Mouse (Mus musculus) liver, postnatal 0 days (tissue): ENCODE results near the gene Best1. TPM values are rescaled to one million over a fixed set of nuclear protein-coding genes. Genes with fewer than 3 reads are reported as not detected.

Experiments
- ATAC-seq: fragments of 200-750 bp; cut with Nextera tagmentation; 2 replicates; pipeline ENCODE4 v1.8.0; 2017; ENCODE audit warnings: mild to moderate bottlenecking, moderate library complexity
- DNase-seq: peaks from one replicate; pipeline ENCODE4 v3.0.0-alpha.2; 2016
- H3K27ac ChIP-seq: fragments of 300-500 bp; sonication (generic); 2 replicates; pipeline ENCODE4 v1.5.1; 2014; ENCODE audit warnings: antibody characterized with exemption, moderate library complexity, mild to moderate bottlenecking, low read depth
- H3K27me3 ChIP-seq: fragments of 300-500 bp; sonication (generic); 2 replicates; pipeline ENCODE4 v1.6.1; 2014; ENCODE audit warnings: low read length, control low read depth, mixed read lengths; ENCODE audit not compliant: insufficient read depth
- H3K36me3 ChIP-seq: fragments of 300-500 bp; sonication (generic); replicated peaks from 2 replicates; pipeline ENCODE4 v1.6.1; 2014; ENCODE audit warnings: mild to moderate bottlenecking, control low read depth, low read length, moderate library complexity, mixed read lengths; ENCODE audit not compliant: insufficient read depth
- H3K4me1 ChIP-seq: fragments of 300-500 bp; sonication (generic); 2 replicates; pipeline ENCODE4 v1.6.1; 2014; ENCODE audit warnings: antibody characterized with exemption, mild to moderate bottlenecking, control low read depth; ENCODE audit not compliant: insufficient read depth
- H3K4me2 ChIP-seq: fragments of 300-500 bp; sonication (generic); 2 replicates; pipeline ENCODE4 v1.6.1; 2014; ENCODE audit warnings: low read depth, mild to moderate bottlenecking, low read length, moderate library complexity, mixed read lengths
- H3K4me3 ChIP-seq: fragments of 300-500 bp; sonication (generic); 2 replicates; pipeline ENCODE4 v1.5.1; 2014; ENCODE audit warnings: low read depth, low read length
- H3K9ac ChIP-seq: fragments of 300-500 bp; sonication (generic); replicated peaks from 2 replicates; pipeline ENCODE4 v1.6.1; 2014; ENCODE audit warnings: mild to moderate bottlenecking, moderate library complexity
- H3K9me3 ChIP-seq: fragments of 300-500 bp; sonication (generic); 2 replicates; pipeline ENCODE4 v1.6.1; 2016; ENCODE audit warnings: mild to moderate bottlenecking, control low read depth, low read length, mixed read lengths
- CTCF ChIP-seq: sonication (generic); IDR thresholded peaks from 2 replicates; pipeline ENCODE4 v1.5.1; 2016; ENCODE audit warnings: antibody characterized with exemption, low read depth
- EP300 ChIP-seq: IDR thresholded peaks from 2 replicates; pipeline ENCODE4 v1.6.1; 2016; ENCODE audit warnings: antibody characterized with exemption, low read depth, mild to moderate bottlenecking
- WGBS: fragments of 180-500 bp; shearing (Covaris S2); extraction: QIAGEN DNeasy Blood & Tissue Kit; methylation state at CpG from one replicate; pipeline ENCODE4 v1.1.7; 2014; ENCODE audit not compliant: insufficient replicate concordance; 5-methylcytosine and 5-hydroxymethylcytosine counted together
- polyA plus RNA-seq: library from polyadenylated mRNA; unstranded; fragments of >200 nt; fragmentation: Nextera tagmentation; extraction: Ambion mirVana; gene quantifications from 2 replicates; pipeline ENCODE4 v1.2.1, GENCODE M21; 2015

Best1 gene
- polyA plus RNA-seq, 1 experiment from 2014 or later, result 0.13 TPM

DNA sequence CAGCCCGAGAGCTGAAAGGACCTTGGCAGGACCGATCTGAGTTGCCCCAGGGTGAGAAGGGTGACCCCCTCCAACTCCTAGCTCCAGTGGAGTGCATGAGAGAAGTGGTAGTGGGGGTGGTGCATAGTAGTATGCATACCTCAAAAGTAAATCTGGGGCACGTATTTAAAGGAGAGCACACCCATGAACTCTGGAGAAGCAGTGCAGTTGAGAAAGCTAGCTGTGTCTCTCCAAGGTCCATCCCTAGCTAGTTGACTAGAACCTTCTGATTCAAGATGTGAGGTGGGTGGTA is 17.0 kb upstream of the Best1 start:
- peak overlapping the region; percentile 67 for H3K9ac ChIP-seq
- ATAC-seq (no peak), DNase-seq (no peak)
- H3K4me1 ChIP-seq, result peaks cover 55% of the 10 kb centered on the region
- TF ChIP-seq CTCF, result no peak
- no peak for TF ChIP-seq EP300
- H3K27me3 ChIP-seq, result no peaks in the 10 kb centered on the region
- peaks cover 14% of the 10 kb centered on the region for H3K36me3 ChIP-seq
- peak overlapping the region; percentile 66 for H3K4me3 ChIP-seq
- WGBS, result 2% methylated on average over 3 of the region's 3 CpGs
- H3K4me2 ChIP-seq, result peak overlapping the region; percentile 94
- H3K27ac ChIP-seq, result 0 out of 2 replicates have a peak overlapping the region, but pooled peaks have one; percentile 36
- H3K9me3 ChIP-seq, result no peaks in the 10 kb centered on the region

DNA sequence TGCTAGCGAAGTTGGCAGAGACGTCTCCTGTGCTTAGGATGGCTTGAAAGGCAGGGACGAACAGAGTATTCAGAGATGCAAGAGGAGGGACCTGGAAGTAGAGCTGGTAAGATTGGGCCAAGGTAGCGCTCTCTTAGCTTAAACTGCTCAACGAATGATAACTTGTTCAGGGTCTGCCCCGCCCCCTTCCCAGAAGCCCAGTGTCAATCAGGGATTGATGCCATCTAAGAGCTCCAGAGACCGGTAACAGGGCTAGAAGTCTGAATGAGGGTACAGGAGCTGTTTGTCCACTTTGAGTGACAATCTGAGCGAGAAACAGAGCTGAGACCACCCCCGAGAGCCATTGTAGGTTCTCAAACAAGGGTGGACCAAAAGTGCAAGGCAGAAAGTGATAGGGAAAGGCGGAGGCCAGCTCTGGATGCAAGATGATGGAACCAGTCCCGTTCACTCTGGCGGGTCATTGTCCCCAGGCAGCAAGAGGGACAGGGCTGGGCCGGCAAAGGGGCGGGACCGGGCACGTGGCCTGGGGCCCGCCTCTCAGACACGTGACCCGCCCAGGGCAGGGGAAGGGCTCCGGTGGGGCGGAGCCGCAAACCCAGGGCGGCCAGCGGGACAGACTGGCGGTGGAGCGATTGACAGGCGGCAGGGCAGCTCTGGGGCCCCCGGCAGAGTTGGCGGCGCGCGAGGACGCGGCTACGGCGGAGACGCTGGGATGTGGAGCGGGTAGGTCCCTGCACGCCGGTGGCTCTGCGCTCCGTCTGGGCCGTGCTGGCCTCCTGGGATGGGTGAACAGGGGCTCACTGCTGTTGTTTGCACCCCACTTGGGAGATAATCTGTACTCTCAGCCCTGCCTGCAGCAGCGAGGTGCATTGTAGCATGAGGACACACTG is 16.4 kb upstream of the Best1 start:
- Histone ChIP-seq H3K27me3 (no peaks in the 10 kb centered on the region), H3K4me1 (peaks cover 56% of the 10 kb centered on the region), H3K4me3 (peak overlapping the region; percentile 66), H3K4me2 (peak overlapping the region; percentile 94), H3K36me3 (peaks cover 14% of the 10 kb centered on the region), H3K27ac (peak overlapping the region; percentile 82), H3K9ac (peak overlapping the region; percentile 71), H3K9me3 (no peaks in the 10 kb centered on the region)
- DNase-seq (peak; percentile 96), ATAC-seq (peak; percentile 85)
- 9% methylated on average over 42 of the region's 44 CpGs for WGBS
- TF ChIP-seq EP300 (no peak), CTCF (peak; percentile 9; the same call in 1 of the 2 replicates)

DNA sequence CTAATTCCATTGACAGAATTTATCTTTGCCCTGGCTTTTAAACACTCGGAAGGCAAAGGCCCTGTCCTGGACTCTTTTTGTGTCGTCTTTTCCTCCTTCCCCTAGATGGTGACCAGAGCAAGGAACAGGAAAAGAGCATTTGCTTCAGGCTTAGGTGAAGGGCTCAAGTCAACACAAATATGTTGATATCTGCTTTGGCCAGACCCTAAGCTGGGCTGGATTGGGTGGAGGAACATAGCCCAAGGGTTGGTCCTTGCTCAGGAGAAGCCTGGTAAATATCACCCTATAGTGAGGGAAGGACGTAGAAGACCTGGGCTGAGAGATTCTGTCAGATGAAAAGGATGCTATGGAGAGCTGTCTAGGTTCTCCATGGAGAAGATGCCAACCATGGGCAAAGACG is 14.7 kb upstream of the Best1 start:
- Histone ChIP-seq H3K4me1 (peaks cover 47% of the 10 kb centered on the region), H3K9me3 (no peaks in the 10 kb centered on the region), H3K4me2 (peak overlapping the region; percentile 94), H3K36me3 (peaks cover 14% of the 10 kb centered on the region), H3K27me3 (no peaks in the 10 kb centered on the region), H3K4me3 (peak overlapping the region; percentile 66), H3K9ac (peak overlapping the region; percentile 71), H3K27ac (peak overlapping the region; percentile 82)
- WGBS, result 70% methylated on average over 4 of the region's 4 CpGs
- DNase-seq (peak; percentile 18), ATAC-seq (peak; percentile 18)
- TF ChIP-seq CTCF (no peak), EP300 (peak; percentile 41)

DNA sequence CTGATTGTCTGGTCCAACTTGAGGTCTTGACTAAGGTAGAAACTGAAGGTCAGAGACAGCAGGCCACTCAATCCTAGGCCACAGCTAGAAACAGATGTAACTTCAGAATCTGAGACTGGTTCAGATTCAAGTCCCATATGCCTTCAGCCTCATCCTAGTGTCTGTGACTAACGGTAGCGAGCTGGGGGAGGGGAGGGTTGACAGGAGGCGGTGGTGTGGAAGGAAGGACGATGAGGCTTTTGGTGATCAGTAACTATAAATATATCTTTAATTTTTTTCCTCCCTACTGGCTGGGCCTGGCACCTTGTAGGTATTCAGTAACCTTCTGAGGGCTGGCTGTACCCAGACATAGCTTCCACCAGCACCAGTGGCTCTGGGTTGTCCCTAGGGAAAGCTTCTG is 14.0 kb upstream of the Best1 start:
- no peaks in the 10 kb centered on the region for H3K9me3 ChIP-seq
- ATAC-seq (no peak), DNase-seq (peak; percentile 44)
- peak overlapping the region; percentile 71 for H3K9ac ChIP-seq
- peaks cover 14% of the 10 kb centered on the region for H3K36me3 ChIP-seq
- TF ChIP-seq CTCF (no peak), EP300 (no peak)
- H3K4me3 ChIP-seq, result peak overlapping the region; percentile 66
- H3K4me1 ChIP-seq, result peaks cover 44% of the 10 kb centered on the region
- peak overlapping the region; percentile 82 for H3K27ac ChIP-seq
- peak overlapping the region; percentile 94 for H3K4me2 ChIP-seq
- no peaks in the 10 kb centered on the region for H3K27me3 ChIP-seq
- WGBS, result 56% methylated on average over 4 of the region's 4 CpGs

DNA sequence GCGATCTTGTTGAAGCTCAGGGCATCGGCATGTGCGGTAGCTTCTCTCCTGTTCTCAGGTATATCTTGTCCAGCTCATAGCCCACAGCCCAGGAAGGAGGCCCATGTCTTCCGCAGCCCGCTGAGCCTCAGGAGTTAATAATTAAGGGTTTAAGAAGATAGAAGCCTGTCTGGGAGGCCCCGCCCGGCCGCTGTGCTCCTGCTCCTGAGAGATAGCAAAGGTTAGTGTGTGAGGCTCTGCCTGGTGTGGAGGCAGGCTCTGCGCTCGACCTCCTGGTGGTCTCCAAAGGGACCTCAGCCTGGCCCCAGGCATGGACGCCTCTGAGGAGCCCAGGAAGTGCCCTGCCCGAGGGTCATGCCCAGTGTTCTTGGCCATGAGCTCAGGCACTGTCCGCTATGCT is 13.4 kb upstream of the Best1 start:
- Histone ChIP-seq H3K4me2 (peak overlapping the region; percentile 94), H3K9me3 (no peaks in the 10 kb centered on the region), H3K4me3 (peak overlapping the region; percentile 66), H3K36me3 (peaks cover 11% of the 10 kb centered on the region), H3K27ac (peak overlapping the region; percentile 82), H3K27me3 (no peaks in the 10 kb centered on the region), H3K9ac (peak overlapping the region; percentile 71), H3K4me1 (peaks cover 44% of the 10 kb centered on the region)
- ATAC-seq, result peak; percentile 77
- TF ChIP-seq CTCF (peak; percentile 18; the same call in 1 of the 2 replicates), EP300 (peak; percentile 91)
- WGBS, result 36% methylated on average over 13 of the region's 13 CpGs
- DNase-seq, result peak; percentile 84

DNA sequence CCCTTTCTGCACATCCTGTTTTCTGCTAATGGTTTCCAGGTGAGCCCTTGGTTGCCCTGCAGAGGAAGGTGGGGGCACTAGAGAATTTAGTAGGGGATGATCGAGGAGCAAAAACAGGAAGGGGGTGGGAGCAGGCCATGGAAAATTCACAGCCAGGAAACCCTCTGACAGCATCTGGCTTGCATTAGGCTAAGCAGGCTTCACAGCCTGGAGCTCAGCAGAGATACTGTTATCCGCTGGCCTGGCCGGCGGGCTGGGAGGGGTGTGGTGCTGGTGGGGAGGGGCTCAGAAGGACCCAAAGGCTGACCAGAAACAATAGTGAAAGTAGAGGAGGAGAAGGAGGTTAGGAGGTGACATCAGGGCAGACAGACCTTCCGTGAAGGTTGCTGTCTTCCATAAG is 12.5 kb upstream of the Best1 start:
- Histone ChIP-seq H3K9me3 (no peaks in the 10 kb centered on the region), H3K4me3 (peak overlapping the region; percentile 66; the same call in 1 of the 2 replicates), H3K4me2 (peak overlapping the region; percentile 94), H3K9ac (peak overlapping the region; percentile 71), H3K27ac (peak overlapping the region; percentile 82), H3K27me3 (no peaks in the 10 kb centered on the region), H3K36me3 (0 out of 2 replicates have a peak, but pooled peaks cover 5% of the 10 kb centered on the region), H3K4me1 (peaks cover 35% of the 10 kb centered on the region)
- TF ChIP-seq EP300 (no peak), CTCF (no peak)
- 33% methylated on average over 5 of the region's 5 CpGs for WGBS
- DNase-seq, result peak; percentile 49
- no peak for ATAC-seq
